Mouse (Mus musculus): Measurements from ENCODE around the gene Idh3a. TPM values are rescaled to one million over a fixed set of nuclear protein-coding genes. Genes with fewer than 3 reads are reported as not detected.
A peak's percentile ranks its signal among the peaks of the same experiment; 100 is the strongest.

Gene Idh3a
- total and polyA plus RNA-seq, 3 experiments: 21.7 to 79.5 (median 71.5) TPM

GRCm38 (mm10) chr9:54602916-54603315 lies 16.8 kb downstream of the Idh3a start:
- H3K4me3 ChIP-seq (ENCODE audit: low read depth, low read length): no peak overlapping the region
- peaks cover 76% of the 10 kb centered on the region for H3K36me3 ChIP-seq (replicated peaks)
- H3K9me3 ChIP-seq (replicated peaks): no peaks in the 10 kb centered on the region
- H3K4me1 ChIP-seq (ENCODE audit: insufficient read depth, low read depth, low read length): 0 out of 2 replicates have a peak, but pooled peaks cover 5% of the 10 kb centered on the region
- no peak for DNase-seq (ENCODE audit: low spot score)
- H3K27me3 ChIP-seq (ENCODE audit: insufficient read depth, low read length): no peaks in the 10 kb centered on the region
- no peak for ATAC-seq (ENCODE audit: extremely low read depth, insufficient number of reproducible peaks, low FRiP score, poor library complexity, severe bottlenecking)
- TF ChIP-seq TAL1 (conservative IDR thresholded peaks at IDR 0.05; ENCODE audit: low read depth, low read length): no peak
- TF ChIP-seq CTCF (IDR thresholded peaks at IDR 0.05; ENCODE audit: low read depth, low read length): no peak
- TF ChIP-seq GATA1 (IDR thresholded peaks at IDR 0.05; ENCODE audit: borderline replicate concordance, low read length): no peak
- TF ChIP-seq POLR2AphosphoS5 (IDR thresholded peaks at IDR 0.05; ENCODE audit: insufficient replicate concordance, low read depth, low read length): no peak
- TF ChIP-seq GATA2 (IDR thresholded peaks at IDR 0.05; ENCODE audit: borderline replicate concordance, low read depth, low read length): no peak

- Histone ChIP-seq H3K27me3 (ENCODE audit: insufficient read depth, low read length) (peaks cover 6% of the 10 kb centered on the region; the same call in 1 of the 2 replicates), H3K9me3 (replicated peaks) (no peaks in the 10 kb centered on the region), H3K36me3 (replicated peaks) (peaks cover 63% of the 10 kb centered on the region), H3K4me3 (ENCODE audit: low read depth, low read length) (no peak overlapping the region), H3K4me1 (ENCODE audit: insufficient read depth, low read depth, low read length) (peaks cover 5% of the 10 kb centered on the region; the same call in 1 of the 2 replicates)
- DNase-seq (ENCODE audit: low spot score): no peak
- ATAC-seq (ENCODE audit: extremely low read depth, insufficient number of reproducible peaks, low FRiP score, poor library complexity, severe bottlenecking): no peak
- TF ChIP-seq GATA1 (IDR thresholded peaks at IDR 0.05; ENCODE audit: borderline replicate concordance, low read length) (no peak), CTCF (IDR thresholded peaks at IDR 0.05; ENCODE audit: low read depth, low read length) (no peak), GATA2 (IDR thresholded peaks at IDR 0.05; ENCODE audit: borderline replicate concordance, low read depth, low read length) (no peak), TAL1 (conservative IDR thresholded peaks at IDR 0.05; ENCODE audit: low read depth, low read length) (no peak), POLR2AphosphoS5 (IDR thresholded peaks at IDR 0.05; ENCODE audit: insufficient replicate concordance, low read depth, low read length) (no peak)
These were observed 18.1 kb downstream of the Idh3a start for GRCm38 (mm10) chr9:54604131-54604654.

- TF ChIP-seq CTCF (IDR thresholded peaks at IDR 0.05; ENCODE audit: low read depth, low read length) (no peak), TAL1 (conservative IDR thresholded peaks at IDR 0.05; ENCODE audit: low read depth, low read length) (no peak), GATA2 (IDR thresholded peaks at IDR 0.05; ENCODE audit: borderline replicate concordance, low read depth, low read length) (no peak), GATA1 (IDR thresholded peaks at IDR 0.05; ENCODE audit: borderline replicate concordance, low read length) (no peak), POLR2AphosphoS5 (IDR thresholded peaks at IDR 0.05; ENCODE audit: insufficient replicate concordance, low read depth, low read length) (no peak)
- H3K4me1 ChIP-seq (ENCODE audit: insufficient read depth, low read depth, low read length): peaks cover 5% of the 10 kb centered on the region; the same call in 1 of the 2 replicates
- H3K27me3 ChIP-seq (ENCODE audit: insufficient read depth, low read length): peaks cover 11% of the 10 kb centered on the region; the same call in 1 of the 2 replicates
- DNase-seq (ENCODE audit: low spot score) (no peak), ATAC-seq (ENCODE audit: extremely low read depth, insufficient number of reproducible peaks, low FRiP score, poor library complexity, severe bottlenecking) (no peak)
- no peak overlapping the region for H3K4me3 ChIP-seq (ENCODE audit: low read depth, low read length)
- peaks cover 56% of the 10 kb centered on the region for H3K36me3 ChIP-seq (replicated peaks)
- H3K9me3 ChIP-seq (replicated peaks): no peaks in the 10 kb centered on the region
These were observed 18.8 kb downstream of the Idh3a start for GRCm38 (mm10) chr9:54604886-54605285.

- ATAC-seq (ENCODE audit: extremely low read depth, insufficient number of reproducible peaks, low FRiP score, poor library complexity, severe bottlenecking): no peak
These were observed 26.7 kb downstream of the Idh3a start for GRCm38 (mm10) chr9:54612781-54613191.

GRCm38 (mm10) chr9:54614182-54614850 lies 28.2 kb downstream of the Idh3a start:
- TF ChIP-seq TAL1 (conservative IDR thresholded peaks at IDR 0.05; ENCODE audit: low read depth, low read length) (peak; percentile 58), CTCF (IDR thresholded peaks at IDR 0.05; ENCODE audit: low read depth, low read length) (peak; percentile 38; the same call in 1 of the 2 replicates), GATA2 (IDR thresholded peaks at IDR 0.05; ENCODE audit: borderline replicate concordance, low read depth, low read length) (no peak)
- H3K9me3 ChIP-seq (replicated peaks): no peaks in the 10 kb centered on the region
- peaks cover 29% of the 10 kb centered on the region for H3K4me1 ChIP-seq (ENCODE audit: insufficient read depth, low read depth, low read length)
- DNase-seq (ENCODE audit: low spot score): peak; percentile 40
- H3K4me3 ChIP-seq (ENCODE audit: low read depth, low read length): peak overlapping the region; percentile 35; the same call in 1 of the 2 replicates
- H3K36me3 ChIP-seq (replicated peaks): no peaks in the 10 kb centered on the region
- peak; percentile 78 for ATAC-seq (ENCODE audit: extremely low read depth, insufficient number of reproducible peaks, low FRiP score, poor library complexity, severe bottlenecking)
- H3K27me3 ChIP-seq (ENCODE audit: insufficient read depth, low read length): peaks cover 32% of the 10 kb centered on the region

More at GRCm38 (mm10) chr9:54612781-54613191, 26.7 kb downstream of the Idh3a start:
- H3K27me3 ChIP-seq (ENCODE audit: insufficient read depth, low read length): peaks cover 31% of the 10 kb centered on the region
- H3K36me3 ChIP-seq (replicated peaks): no peaks in the 10 kb centered on the region
- H3K4me1 ChIP-seq (ENCODE audit: insufficient read depth, low read depth, low read length): peaks cover 32% of the 10 kb centered on the region
- TF ChIP-seq GATA2 (IDR thresholded peaks at IDR 0.05; ENCODE audit: borderline replicate concordance, low read depth, low read length) (no peak), GATA1 (IDR thresholded peaks at IDR 0.05; ENCODE audit: borderline replicate concordance, low read length) (no peak), TAL1 (conservative IDR thresholded peaks at IDR 0.05; ENCODE audit: low read depth, low read length) (no peak)
- H3K4me3 ChIP-seq (ENCODE audit: low read depth, low read length): no peak overlapping the region
- no peak for DNase-seq (ENCODE audit: low spot score)
- no peaks in the 10 kb centered on the region for H3K9me3 ChIP-seq (replicated peaks)

GRCm38 (mm10) chr9:54627240-54627639 lies 41.1 kb downstream of the Idh3a start:
- no peaks in the 10 kb centered on the region for H3K36me3 ChIP-seq (replicated peaks)
- H3K27me3 ChIP-seq (ENCODE audit: insufficient read depth, low read length): peaks cover 47% of the 10 kb centered on the region
- no peak overlapping the region for H3K4me3 ChIP-seq (ENCODE audit: low read depth, low read length)
- ATAC-seq (ENCODE audit: extremely low read depth, insufficient number of reproducible peaks, low FRiP score, poor library complexity, severe bottlenecking): no peak
- no peaks in the 10 kb centered on the region for H3K4me1 ChIP-seq (ENCODE audit: insufficient read depth, low read depth, low read length)
- TF ChIP-seq CTCF (IDR thresholded peaks at IDR 0.05; ENCODE audit: low read depth, low read length) (no peak), POLR2AphosphoS5 (IDR thresholded peaks at IDR 0.05; ENCODE audit: insufficient replicate concordance, low read depth, low read length) (no peak), GATA1 (IDR thresholded peaks at IDR 0.05; ENCODE audit: borderline replicate concordance, low read length) (no peak), TAL1 (conservative IDR thresholded peaks at IDR 0.05; ENCODE audit: low read depth, low read length) (no peak), GATA2 (IDR thresholded peaks at IDR 0.05; ENCODE audit: borderline replicate concordance, low read depth, low read length) (no peak)
- DNase-seq (ENCODE audit: low spot score): no peak
- no peaks in the 10 kb centered on the region for H3K9me3 ChIP-seq (replicated peaks)
